Mouse (Mus musculus) liver, embryonic 11.5 days (tissue): ENCODE results near the gene Kcnj15. TPM values are rescaled to one million over a fixed set of nuclear protein-coding genes. Genes with fewer than 3 reads are reported as not detected.

ENCODE experiments used
- ATAC-seq: fragments of 200-750 bp; cut with Nextera tagmentation; replicated peaks from 2 replicates; pipeline ENCODE4 v1.8.0; 2017; ENCODE audit warnings: moderate number of reproducible peaks, mild to moderate bottlenecking, moderate TSS enrichment, moderate library complexity; ENCODE audit not compliant: low FRiP score
- DNase-seq: peaks from one replicate; pipeline ENCODE4 v3.0.0-alpha.2; 2017; ENCODE audit warnings: low spot score
- H3K27ac ChIP-seq: fragments of 300-500 bp; sonication (generic); 2 replicates; pipeline ENCODE4 v1.5.1; 2014; ENCODE audit warnings: mild to moderate bottlenecking, low read depth, low read length, control low read depth
- H3K27me3 ChIP-seq: fragments of 300-500 bp; sonication (generic); replicated peaks from 2 replicates; pipeline ENCODE4 v1.6.1; 2014; ENCODE audit warnings: low read length, mixed read lengths; ENCODE audit not compliant: control insufficient read depth, insufficient read depth
- H3K36me3 ChIP-seq: fragments of 300-500 bp; sonication (generic); 2 replicates; pipeline ENCODE4 v1.6.1; 2014; ENCODE audit warnings: mild to moderate bottlenecking, low read length, moderate library complexity, mixed read lengths; ENCODE audit not compliant: control insufficient read depth, insufficient read depth
- H3K4me1 ChIP-seq: fragments of 300-500 bp; sonication (generic); replicated peaks from 2 replicates; pipeline ENCODE4 v1.6.1; 2014; ENCODE audit warnings: low read length, mixed read lengths; ENCODE audit not compliant: control insufficient read depth, insufficient read depth
- H3K4me2 ChIP-seq: fragments of 300-500 bp; sonication (generic); 2 replicates; pipeline ENCODE4 v1.6.1; 2014; ENCODE audit warnings: mild to moderate bottlenecking, control low read depth, moderate library complexity
- H3K4me3 ChIP-seq: fragments of 300-500 bp; sonication (generic); 2 replicates; pipeline ENCODE4 v1.5.1; 2014; ENCODE audit warnings: low read depth, low read length, control low read depth
- H3K9ac ChIP-seq: fragments of 300-500 bp; sonication (generic); 2 replicates; pipeline ENCODE4 v1.6.1; 2014; ENCODE audit warnings: low read depth, low read length, control low read depth
- H3K9me3 ChIP-seq: fragments of 300-500 bp; sonication (generic); 2 replicates; pipeline ENCODE4 v1.6.1; 2016; ENCODE audit warnings: low read length, inconsistent platforms, mixed read lengths; ENCODE audit not compliant: control insufficient read depth
- WGBS: fragments of 180-500 bp; shearing (Covaris S2); extraction: QIAGEN DNeasy Blood & Tissue Kit; methylation state at CpG from one replicate; pipeline ENCODE4 v1.1.7; 2014; 5-methylcytosine and 5-hydroxymethylcytosine counted together
- polyA plus RNA-seq: library from polyadenylated mRNA; unstranded; fragments of >200 nt; fragmentation: Nextera tagmentation; extraction: Ambion mirVana; gene quantifications from 2 replicates; pipeline ENCODE4 v1.2.1, GENCODE M21; 2014

The Kcnj15 gene
- polyA plus RNA-seq, 1 experiment from 2014 or later, result 0.34 TPM

DNA sequence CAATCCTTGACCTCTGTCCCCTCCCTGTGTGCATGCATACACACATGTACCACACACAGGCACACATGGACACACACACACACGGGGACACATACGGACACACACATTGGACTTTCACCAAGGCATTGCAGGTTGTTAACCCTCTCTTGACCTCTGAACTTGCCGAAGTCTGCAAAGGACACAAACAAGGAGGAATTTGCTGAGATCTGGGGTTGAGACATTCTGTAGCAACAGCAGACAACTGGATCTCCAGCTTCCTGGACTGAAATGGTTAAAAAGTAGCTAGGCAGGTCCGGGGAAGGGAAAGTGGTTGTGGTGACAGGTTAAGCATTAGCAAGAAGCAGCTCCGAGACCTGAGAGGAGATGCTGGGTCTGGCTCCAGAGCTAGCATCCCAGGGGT, 16.7 kb upstream of the Kcnj15 start:
- H3K27ac ChIP-seq, result no peak overlapping the region
- no peaks in the 10 kb centered on the region for H3K27me3 ChIP-seq
- DNase-seq, result no peak
- no peaks in the 10 kb centered on the region for H3K9me3 ChIP-seq
- H3K9ac ChIP-seq, result no peak overlapping the region
- 50% methylated on average over 5 of the region's 5 CpGs for WGBS
- no peak overlapping the region for H3K4me2 ChIP-seq
- no peak for ATAC-seq
- H3K4me1 ChIP-seq, result no peaks in the 10 kb centered on the region; the same call in 1 of the 2 replicates
- no peak overlapping the region for H3K4me3 ChIP-seq
- H3K36me3 ChIP-seq, result no peaks in the 10 kb centered on the region

DNA sequence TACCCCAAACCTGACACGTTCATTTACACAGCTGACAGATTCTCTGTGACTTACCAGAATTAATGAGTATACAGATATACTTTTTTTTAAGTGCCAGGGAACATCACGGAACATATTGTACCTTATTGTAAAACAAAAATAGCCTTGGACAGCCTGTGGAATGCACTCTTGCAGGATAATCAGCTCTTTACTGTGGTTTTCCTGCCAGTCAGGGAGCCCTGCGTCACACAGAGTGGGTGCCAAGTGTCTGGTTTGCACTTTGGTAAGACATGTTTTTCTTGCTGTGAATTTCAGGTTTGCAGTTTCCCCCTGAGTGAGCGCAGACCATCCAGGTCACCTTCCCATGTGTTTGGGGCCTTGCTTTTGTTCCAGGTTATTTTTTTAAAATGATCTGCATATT, 15.8 kb upstream of the Kcnj15 start:
- DNase-seq, result no peak
- no peak overlapping the region for H3K27ac ChIP-seq

DNA sequence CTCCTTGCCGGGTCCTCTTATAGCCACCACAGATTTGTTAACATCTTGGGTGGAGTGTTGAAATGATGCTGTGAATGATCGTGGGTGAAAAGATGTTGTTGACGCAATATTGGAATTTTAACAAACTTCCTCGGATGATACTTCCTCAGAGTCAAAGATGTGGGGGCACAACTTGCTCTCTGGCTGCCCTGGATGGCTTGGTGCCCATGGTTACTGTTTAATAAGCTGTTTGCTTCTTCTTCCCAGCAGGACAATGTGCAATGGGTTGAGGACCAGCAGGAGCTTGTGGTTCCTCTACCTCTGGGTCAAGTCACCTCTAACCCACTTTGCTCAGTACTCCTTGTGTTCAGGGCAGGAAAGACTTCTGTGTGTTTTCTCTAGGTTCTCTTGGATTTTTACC, 15.2 kb upstream of the Kcnj15 start:
- no peaks in the 10 kb centered on the region for H3K36me3 ChIP-seq
- H3K4me2 ChIP-seq, result no peak overlapping the region
- no peaks in the 10 kb centered on the region for H3K9me3 ChIP-seq
- DNase-seq (no peak), ATAC-seq (no peak)
- no peak overlapping the region for H3K4me3 ChIP-seq
- no peak overlapping the region for H3K9ac ChIP-seq
- no peaks in the 10 kb centered on the region for H3K27me3 ChIP-seq
- no peak overlapping the region for H3K27ac ChIP-seq
- H3K4me1 ChIP-seq, result no peaks in the 10 kb centered on the region; the same call in 1 of the 2 replicates
- WGBS, result 81% methylated on average over 4 of the region's 4 CpGs

More for the DNA sequence above, 15.8 kb upstream of the Kcnj15 start:
- Histone ChIP-seq H3K27me3 (no peaks in the 10 kb centered on the region), H3K9me3 (no peaks in the 10 kb centered on the region), H3K4me1 (no peaks in the 10 kb centered on the region; the same call in 1 of the 2 replicates), H3K4me3 (no peak overlapping the region), H3K4me2 (no peak overlapping the region), H3K9ac (no peak overlapping the region), H3K36me3 (no peaks in the 10 kb centered on the region)
- WGBS, result 69% methylated on average over 4 of the region's 4 CpGs
- ATAC-seq, result no peak

DNA sequence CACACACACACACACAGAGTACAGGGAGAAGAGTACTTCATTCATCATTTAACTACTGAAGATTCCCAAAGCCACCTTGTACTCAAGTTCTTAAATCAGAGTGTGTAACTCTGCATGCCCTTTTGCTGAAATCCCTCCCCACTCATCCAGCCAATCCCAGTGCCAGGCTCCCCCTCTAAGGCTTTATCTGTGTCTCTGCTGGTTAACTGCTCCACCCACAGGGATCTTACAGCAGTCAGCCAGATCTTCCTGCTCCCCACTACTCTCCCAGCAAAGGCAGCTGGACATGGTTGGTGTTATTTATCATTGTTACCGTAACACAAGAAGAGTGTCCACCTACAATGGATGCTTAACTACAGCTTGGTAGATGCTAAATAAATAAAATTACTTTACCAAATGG, 14.0 kb upstream of the Kcnj15 start:
- Histone ChIP-seq H3K4me2 (no peak overlapping the region), H3K9me3 (no peaks in the 10 kb centered on the region), H3K4me3 (no peak overlapping the region), H3K27me3 (no peaks in the 10 kb centered on the region), H3K9ac (no peak overlapping the region), H3K36me3 (no peaks in the 10 kb centered on the region), H3K4me1 (no peaks in the 10 kb centered on the region; the same call in 1 of the 2 replicates), H3K27ac (no peak overlapping the region)
- no peak for ATAC-seq
- no peak for DNase-seq
- 83% methylated on average over 1 of the region's 1 CpGs for WGBS

DNA sequence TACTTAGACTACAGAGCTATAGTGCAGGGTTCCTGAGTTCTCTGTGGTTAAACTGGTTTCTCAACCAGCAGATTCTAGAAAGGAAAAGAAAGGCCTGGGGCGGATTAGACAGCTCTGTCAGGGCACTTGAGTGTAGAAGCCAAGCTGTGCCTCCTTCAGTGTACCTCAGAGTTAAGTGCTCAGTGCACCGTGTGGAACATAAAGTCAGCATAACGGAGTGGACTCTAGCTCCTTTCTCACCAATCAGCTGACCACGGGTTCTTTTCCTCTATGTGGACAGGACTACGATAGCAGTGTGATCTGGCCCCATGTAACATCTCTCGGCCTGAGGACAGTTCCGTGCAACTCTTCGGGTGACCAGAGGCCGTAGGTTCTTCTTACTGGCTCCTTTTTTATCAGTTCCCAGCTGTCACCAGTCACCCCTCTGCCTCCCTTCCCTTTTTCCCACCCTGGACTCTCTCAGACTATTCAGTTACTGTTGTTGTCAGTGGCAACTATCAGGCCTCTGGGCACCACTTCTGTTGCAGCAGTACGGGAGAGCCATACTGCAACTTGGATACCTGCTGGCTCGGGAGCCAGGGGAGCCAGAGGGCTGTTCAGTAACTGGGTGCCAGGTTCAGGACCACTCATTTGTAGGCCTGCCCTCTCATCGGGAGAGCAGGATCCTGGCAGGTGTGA, 12.6 kb upstream of the Kcnj15 start:
- H3K4me1 ChIP-seq, result no peaks in the 10 kb centered on the region; the same call in 1 of the 2 replicates
- no peaks in the 10 kb centered on the region for H3K9me3 ChIP-seq
- DNase-seq, result no peak
- H3K9ac ChIP-seq, result no peak overlapping the region
- H3K4me3 ChIP-seq, result no peak overlapping the region
- no peak for ATAC-seq
- WGBS, result 55% methylated on average over 12 of the region's 12 CpGs
- H3K4me2 ChIP-seq, result no peak overlapping the region
- no peaks in the 10 kb centered on the region for H3K27me3 ChIP-seq
- no peak overlapping the region for H3K27ac ChIP-seq
- no peaks in the 10 kb centered on the region for H3K36me3 ChIP-seq

DNA sequence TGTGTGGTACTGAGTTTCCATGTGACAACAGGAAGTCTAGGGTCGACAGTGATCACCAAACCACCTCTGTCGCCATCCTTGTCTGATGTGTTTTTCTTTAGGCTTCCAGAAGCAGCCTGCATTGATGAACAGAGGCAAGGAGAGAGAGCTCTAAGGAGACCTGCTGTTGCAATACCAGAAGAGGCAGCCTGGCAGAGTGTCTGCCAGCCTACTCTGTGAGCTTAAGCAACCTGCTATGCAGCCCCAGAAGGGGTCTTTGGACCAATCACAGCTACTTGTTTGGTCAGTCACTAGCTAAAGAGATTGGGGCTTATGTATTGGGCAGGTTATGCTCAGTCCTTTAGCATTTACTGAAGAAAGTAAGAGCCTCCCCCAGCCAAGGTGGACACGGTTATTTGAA, 11.9 kb upstream of the Kcnj15 start:
- DNase-seq (no peak), ATAC-seq (no peak)
- H3K4me1 ChIP-seq, result no peaks in the 10 kb centered on the region; the same call in 1 of the 2 replicates
- H3K9me3 ChIP-seq, result no peaks in the 10 kb centered on the region
- no peaks in the 10 kb centered on the region for H3K36me3 ChIP-seq
- 59% methylated on average over 3 of the region's 3 CpGs for WGBS
- H3K4me2 ChIP-seq, result no peak overlapping the region
- no peak overlapping the region for H3K4me3 ChIP-seq
- H3K9ac ChIP-seq, result no peak overlapping the region
- no peak overlapping the region for H3K27ac ChIP-seq
- no peaks in the 10 kb centered on the region for H3K27me3 ChIP-seq

DNA sequence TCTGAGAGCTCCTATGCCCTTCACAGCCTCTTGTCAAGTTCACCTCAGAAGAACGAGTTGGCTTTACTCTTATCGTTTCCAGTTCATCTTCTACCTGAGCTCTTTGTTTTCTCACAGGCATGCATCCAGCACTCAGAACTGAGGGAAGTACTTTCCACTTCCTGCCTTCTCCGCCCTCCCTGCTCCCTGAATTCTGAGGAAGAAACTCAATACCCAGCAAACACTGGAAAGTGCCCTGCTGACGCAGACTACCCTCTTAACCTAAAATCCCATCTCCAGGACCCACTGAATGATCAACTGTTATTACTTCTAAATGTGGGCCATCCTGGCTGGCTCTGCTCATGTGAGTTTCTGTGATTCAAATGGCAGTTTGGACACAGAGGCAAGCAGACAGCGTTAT, 8.7 kb upstream of the Kcnj15 start:
- 63% methylated on average over 5 of the region's 5 CpGs for WGBS
- Histone ChIP-seq H3K9ac (no peak overlapping the region), H3K27ac (no peak overlapping the region), H3K4me3 (no peak overlapping the region), H3K36me3 (no peaks in the 10 kb centered on the region), H3K4me1 (no peaks in the 10 kb centered on the region; the same call in 1 of the 2 replicates), H3K9me3 (no peaks in the 10 kb centered on the region), H3K4me2 (no peak overlapping the region), H3K27me3 (no peaks in the 10 kb centered on the region)
- ATAC-seq (no peak), DNase-seq (no peak)

DNA sequence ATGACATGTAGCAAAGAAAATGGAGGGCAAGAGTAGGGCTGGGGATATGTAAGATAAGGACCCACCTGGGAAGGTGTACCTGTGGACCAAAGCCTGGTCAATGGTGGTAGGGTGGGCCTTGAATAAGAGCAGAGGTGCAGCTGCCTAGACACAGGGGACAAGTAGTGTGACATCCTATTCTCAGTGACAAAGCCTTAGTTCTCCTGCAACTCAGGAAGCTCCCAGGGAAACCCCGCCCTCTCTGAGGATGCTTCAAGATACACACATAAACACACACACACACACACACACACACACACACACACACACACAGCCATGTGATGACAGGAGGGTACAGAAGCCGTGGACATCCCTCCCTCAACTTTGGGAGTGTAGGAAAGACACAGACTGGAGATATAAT, 710 bp upstream of the Kcnj15 start:
- DNase-seq, result no peak
- Histone ChIP-seq H3K9me3 (no peaks in the 10 kb centered on the region), H3K36me3 (no peaks in the 10 kb centered on the region), H3K27ac (no peak overlapping the region), H3K4me3 (no peak overlapping the region), H3K4me1 (no peaks in the 10 kb centered on the region), H3K4me2 (no peak overlapping the region), H3K27me3 (no peaks in the 10 kb centered on the region; the same call in 1 of the 2 replicates), H3K9ac (no peak overlapping the region)
- WGBS, result 43% methylated on average over 2 of the region's 2 CpGs
- ATAC-seq, result no peak

DNA sequence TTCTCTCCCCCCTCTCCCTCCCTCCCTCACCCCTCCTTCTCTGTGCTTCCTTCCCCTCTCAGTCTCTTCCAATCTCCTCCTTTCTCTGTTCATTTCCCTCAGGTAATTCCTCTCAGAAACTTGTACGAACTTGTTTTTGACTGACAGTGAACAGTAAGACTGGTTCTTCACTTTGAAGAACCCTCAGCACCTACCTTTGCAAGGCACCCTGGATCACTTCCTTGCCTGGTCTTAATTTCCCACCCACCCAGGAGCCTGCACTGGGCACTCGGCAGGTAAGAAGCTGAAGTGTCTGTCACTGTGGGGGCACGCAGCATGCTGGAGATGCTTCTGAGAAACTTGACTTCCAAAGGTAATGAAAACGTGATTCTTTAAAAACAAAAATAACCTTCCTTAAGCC, 742 bp downstream of the Kcnj15 start:
- Histone ChIP-seq H3K9me3 (no peaks in the 10 kb centered on the region), H3K27ac (no peak overlapping the region), H3K27me3 (no peaks in the 10 kb centered on the region; the same call in 1 of the 2 replicates), H3K4me2 (no peak overlapping the region), H3K4me1 (no peaks in the 10 kb centered on the region), H3K4me3 (no peak overlapping the region), H3K36me3 (no peaks in the 10 kb centered on the region), H3K9ac (no peak overlapping the region)
- DNase-seq, result no peak
- WGBS, result 19% methylated on average over 4 of the region's 4 CpGs
- no peak for ATAC-seq
